Mouse (Mus musculus): ENCODE data around the gene Epha2. TPM values are rescaled to one million over a fixed set of nuclear protein-coding genes. Genes with fewer than 3 reads are reported as not detected.

The Epha2 gene
- total and polyA plus RNA-seq, 2 experiments from 2014 or later, result 0.39 to 1.4 TPM

GRCm38 (mm10) chr4:141309773-141310145, 8.7 kb downstream of the Epha2 start:
- Histone ChIP-seq H3K27me3 (ENCODE audit: insufficient read depth, low read length) (no peaks in the 10 kb centered on the region), H3K27ac (ENCODE audit: low read depth, low read length) (no peak overlapping the region), H3K4me3 (ENCODE audit: low read depth, low read length) (no peak overlapping the region), H3K9me3 (ENCODE audit: low read length) (no peaks in the 10 kb centered on the region), H3K9ac (no peak overlapping the region), H3K4me2 (ENCODE audit: low read depth) (no peak overlapping the region), H3K4me1 (ENCODE audit: insufficient read depth) (no peaks in the 10 kb centered on the region), H3K36me3 (ENCODE audit: insufficient read depth) (no peaks in the 10 kb centered on the region)
- no peak for ATAC-seq
- no peak for DNase-seq
- no peak for TF ChIP-seq CTCF (IDR thresholded peaks at IDR 0.05; ENCODE audit: low read depth)
- 35% methylated on average over 10 of the region's 10 CpGs for WGBS

- DNase-seq (no peak), ATAC-seq (no peak)
- H3K4me3 ChIP-seq (ENCODE audit: low read depth, low read length), result no peak overlapping the region
- H3K4me2 ChIP-seq (ENCODE audit: low read depth), result no peak overlapping the region
- 10% methylated on average over 8 of the region's 8 CpGs for WGBS
- H3K9ac ChIP-seq, result no peak overlapping the region
- no peaks in the 10 kb centered on the region for H3K36me3 ChIP-seq (ENCODE audit: insufficient read depth)
- no peaks in the 10 kb centered on the region for H3K27me3 ChIP-seq (ENCODE audit: insufficient read depth, low read length)
- no peaks in the 10 kb centered on the region for H3K4me1 ChIP-seq (ENCODE audit: insufficient read depth)
- no peak overlapping the region for H3K27ac ChIP-seq (ENCODE audit: low read depth, low read length)
- TF ChIP-seq CTCF (IDR thresholded peaks at IDR 0.05; ENCODE audit: low read depth), result no peak
- no peaks in the 10 kb centered on the region for H3K9me3 ChIP-seq (ENCODE audit: low read length)
Observed at GRCm38 (mm10) chr4:141310191-141310606, 9.2 kb downstream of the Epha2 start.

DNA sequence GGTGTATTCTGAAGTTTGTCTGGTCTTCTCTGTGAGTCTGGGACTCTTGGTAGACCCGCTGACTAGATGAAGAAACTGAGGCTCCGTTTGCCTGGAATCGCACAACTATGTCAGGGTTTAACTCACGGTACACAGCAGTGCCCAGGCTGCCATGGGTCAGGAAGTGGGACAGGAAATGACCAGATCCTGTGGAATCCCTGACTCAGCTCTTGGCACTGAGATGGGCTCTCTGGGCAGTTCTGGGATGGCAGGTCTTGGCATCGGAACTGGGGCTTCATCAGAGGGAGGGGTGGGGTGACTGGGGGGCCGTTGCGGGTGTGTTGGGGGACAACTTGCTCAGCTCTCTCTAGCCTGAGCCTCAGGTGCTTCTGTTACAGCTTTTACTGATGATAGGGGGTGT, 10.0 kb downstream of the Epha2 start:
- Histone ChIP-seq H3K4me1 (ENCODE audit: insufficient read depth) (no peaks in the 10 kb centered on the region), H3K4me2 (ENCODE audit: low read depth) (no peak overlapping the region), H3K9me3 (ENCODE audit: low read length) (no peaks in the 10 kb centered on the region), H3K27ac (ENCODE audit: low read depth, low read length) (no peak overlapping the region), H3K36me3 (ENCODE audit: insufficient read depth) (no peaks in the 10 kb centered on the region), H3K9ac (no peak overlapping the region), H3K4me3 (ENCODE audit: low read depth, low read length) (no peak overlapping the region), H3K27me3 (ENCODE audit: insufficient read depth, low read length) (no peaks in the 10 kb centered on the region)
- no peak for ATAC-seq
- 84% methylated on average over 7 of the region's 7 CpGs for WGBS
- no peak for TF ChIP-seq CTCF (IDR thresholded peaks at IDR 0.05; ENCODE audit: low read depth)
- DNase-seq, result no peak

- Histone ChIP-seq H3K36me3 (ENCODE audit: insufficient read depth) (no peaks in the 10 kb centered on the region), H3K27ac (ENCODE audit: low read depth, low read length) (no peak overlapping the region), H3K9me3 (ENCODE audit: low read length) (no peaks in the 10 kb centered on the region), H3K4me2 (ENCODE audit: low read depth) (no peak overlapping the region), H3K4me3 (ENCODE audit: low read depth, low read length) (no peak overlapping the region), H3K27me3 (ENCODE audit: insufficient read depth, low read length) (no peaks in the 10 kb centered on the region), H3K4me1 (ENCODE audit: insufficient read depth) (no peaks in the 10 kb centered on the region), H3K9ac (no peak overlapping the region)
- no peak for TF ChIP-seq CTCF (IDR thresholded peaks at IDR 0.05; ENCODE audit: low read depth)
- ATAC-seq (no peak), DNase-seq (no peak)
- WGBS, result 47% methylated on average over 6 of the region's 6 CpGs
Observed at GRCm38 (mm10) chr4:141311506-141311905, 10.5 kb downstream of the Epha2 start.

DNA sequence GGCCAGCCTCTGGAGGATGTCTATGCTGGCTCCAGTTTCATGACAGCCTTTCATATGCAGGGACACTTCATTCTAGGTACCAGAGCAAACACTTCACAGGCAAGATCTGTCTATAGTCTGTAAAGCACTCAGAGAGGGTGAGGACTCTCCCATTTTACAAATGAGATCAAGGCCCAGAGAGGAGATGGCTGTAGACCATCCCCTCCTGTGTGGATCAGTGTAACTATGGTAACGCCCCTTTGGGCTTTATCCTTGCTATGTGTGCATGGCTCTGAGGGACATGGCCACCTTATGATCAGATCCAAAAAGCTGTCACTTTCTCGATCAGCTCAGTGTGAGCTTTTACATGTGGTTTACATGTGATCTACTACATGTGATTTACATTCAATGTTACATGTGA, 10.9 kb downstream of the Epha2 start:
- no peak overlapping the region for H3K9ac ChIP-seq
- WGBS, result 66% methylated on average over 2 of the region's 2 CpGs
- DNase-seq, result no peak
- TF ChIP-seq CTCF (IDR thresholded peaks at IDR 0.05; ENCODE audit: low read depth), result no peak
- no peak overlapping the region for H3K27ac ChIP-seq (ENCODE audit: low read depth, low read length)
- H3K4me3 ChIP-seq (ENCODE audit: low read depth, low read length), result no peak overlapping the region
- H3K4me1 ChIP-seq (ENCODE audit: insufficient read depth), result no peaks in the 10 kb centered on the region
- no peaks in the 10 kb centered on the region for H3K36me3 ChIP-seq (ENCODE audit: insufficient read depth)
- H3K4me2 ChIP-seq (ENCODE audit: low read depth), result no peak overlapping the region
- no peaks in the 10 kb centered on the region for H3K27me3 ChIP-seq (ENCODE audit: insufficient read depth, low read length)
- no peaks in the 10 kb centered on the region for H3K9me3 ChIP-seq (ENCODE audit: low read length)
- ATAC-seq, result 0 out of 2 replicates have a peak, but pooled peaks have one; percentile 6

GRCm38 (mm10) chr4:141312513-141313131, 11.6 kb downstream of the Epha2 start:
- Histone ChIP-seq H3K9me3 (ENCODE audit: low read length) (no peaks in the 10 kb centered on the region), H3K4me2 (ENCODE audit: low read depth) (no peak overlapping the region), H3K36me3 (ENCODE audit: insufficient read depth) (no peaks in the 10 kb centered on the region), H3K9ac (no peak overlapping the region), H3K4me3 (ENCODE audit: low read depth, low read length) (no peak overlapping the region), H3K27ac (ENCODE audit: low read depth, low read length) (no peak overlapping the region), H3K27me3 (ENCODE audit: insufficient read depth, low read length) (no peaks in the 10 kb centered on the region), H3K4me1 (ENCODE audit: insufficient read depth) (no peaks in the 10 kb centered on the region)
- WGBS, result 83% methylated on average over 17 of the region's 17 CpGs
- no peak for TF ChIP-seq CTCF (IDR thresholded peaks at IDR 0.05; ENCODE audit: low read depth)
- no peak for DNase-seq
- ATAC-seq, result no peak

GRCm38 (mm10) chr4:141313481-141313880, 12.4 kb downstream of the Epha2 start:
- Histone ChIP-seq H3K4me2 (ENCODE audit: low read depth) (no peak overlapping the region), H3K9ac (no peak overlapping the region), H3K27me3 (ENCODE audit: insufficient read depth, low read length) (no peaks in the 10 kb centered on the region), H3K9me3 (ENCODE audit: low read length) (no peaks in the 10 kb centered on the region), H3K27ac (ENCODE audit: low read depth, low read length) (no peak overlapping the region), H3K4me1 (ENCODE audit: insufficient read depth) (no peaks in the 10 kb centered on the region), H3K36me3 (ENCODE audit: insufficient read depth) (no peaks in the 10 kb centered on the region), H3K4me3 (ENCODE audit: low read depth, low read length) (no peak overlapping the region)
- WGBS, result 51% methylated on average over 8 of the region's 8 CpGs
- 0 out of 2 replicates have a peak, but pooled peaks have one; percentile 16 for ATAC-seq
- no peak for TF ChIP-seq CTCF (IDR thresholded peaks at IDR 0.05; ENCODE audit: low read depth)
- DNase-seq, result no peak

Data from forebrain, postnatal 0 days (tissue).